25 mouse cellular contexts compared by ENCODE assay signal in the genomic region with DNA sequence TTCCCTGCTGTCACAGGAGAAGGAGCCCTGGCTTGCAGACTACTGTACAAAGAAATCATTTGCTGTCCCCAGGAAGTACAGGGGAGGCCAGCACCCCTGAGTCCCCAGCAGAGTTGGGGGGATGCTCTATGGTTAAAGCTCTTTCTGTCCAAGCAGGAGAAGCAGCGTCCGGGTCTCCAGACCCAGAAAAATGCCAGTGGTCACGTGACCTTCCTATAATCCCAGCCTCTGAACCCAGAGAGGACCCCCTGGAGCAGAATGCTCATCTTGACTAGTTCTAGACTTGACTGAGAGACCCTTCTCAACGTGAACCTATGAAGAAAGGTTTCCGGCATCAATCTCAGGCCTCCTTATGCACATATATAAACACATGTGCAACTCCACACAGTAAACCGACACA. TPM values are rescaled to one million over a fixed set of nuclear protein-coding genes. Genes with fewer than 3 reads are reported as not detected.
DNase-seq lines count a peak whose midpoint lies in the region; ATAC-seq and TF ChIP-seq lines count a peak whose summit lies in the region.
"Had no signal": no experiment of that assay in that cellular context is flagged by ENCODE, and none has a peak within 500 bp of the region (broad histone marks: within the 10 kb centered on the region; RNA-seq: fewer than 3 reads in every experiment).

No protein-coding gene starts in this region.

- H3K9ac ChIP-seq in embryonic facial prominence, embryonic 13.5 days: no peak overlapping the region
- H3K9ac ChIP-seq in midbrain, embryonic 11.5 days (ENCODE audit: low read length): no peak overlapping the region
- no peak overlapping the region for H3K9ac ChIP-seq in midbrain, postnatal 0 days (replicated peaks; ENCODE audit: low read length, poor library complexity, severe bottlenecking)
- H3K9ac ChIP-seq in hindbrain, postnatal 0 days (replicated peaks; ENCODE audit: low read length): no peak overlapping the region
- H3K9ac ChIP-seq: embryonic facial prominence, embryonic 12.5 days; forebrain, postnatal 0 days; hindbrain, embryonic 12.5 days; hindbrain, embryonic 15.5 days had no signal

- no peak overlapping the region for H3ac ChIP-seq in myocyte (ENCODE audit: control insufficient read depth, insufficient read length)

- TF ChIP-seq CTCF in midbrain, postnatal 0 days (IDR thresholded peaks at IDR 0.05): no peak
- TF ChIP-seq CTCF in hindbrain, postnatal 0 days (IDR thresholded peaks at IDR 0.05; ENCODE audit: low read depth): no peak

- H3K27me3 ChIP-seq in embryonic facial prominence, embryonic 13.5 days: no peaks in the 10 kb centered on the region
- H3K27me3 ChIP-seq in embryonic facial prominence, embryonic 10.5 days (replicated peaks; ENCODE audit: low read depth, poor library complexity, severe bottlenecking): 0 out of 2 replicates have a peak, but pooled peaks cover 4% of the 10 kb centered on the region
- no peaks in the 10 kb centered on the region for H3K27me3 ChIP-seq in midbrain, embryonic 11.5 days (ENCODE audit: control insufficient read depth, insufficient read depth, low read length)
- H3K27me3 ChIP-seq in midbrain, postnatal 0 days (ENCODE audit: insufficient read depth, low read length): no peaks in the 10 kb centered on the region
- no peaks in the 10 kb centered on the region for H3K27me3 ChIP-seq in myocyte (ENCODE audit: control insufficient read depth, insufficient read depth, insufficient read length)
- no peaks in the 10 kb centered on the region for H3K27me3 ChIP-seq in hindbrain, postnatal 0 days (ENCODE audit: insufficient read depth, low read length)
- H3K27me3 ChIP-seq: CH12.LX; embryonic facial prominence, embryonic 12.5 days; hindbrain, embryonic 12.5 days; hindbrain, embryonic 15.5 days had no signal

- no peak overlapping the region for H3K4me2 ChIP-seq in embryonic facial prominence, embryonic 13.5 days
- H3K4me2 ChIP-seq in midbrain, embryonic 11.5 days: no peak overlapping the region
- no peak overlapping the region for H3K4me2 ChIP-seq in midbrain, postnatal 0 days (ENCODE audit: low read depth, low read length, poor library complexity, severe bottlenecking)
- H3K4me2 ChIP-seq in myocyte (ENCODE audit: low read depth): peak overlapping the region; percentile 70
- H3K4me2 ChIP-seq in hindbrain, postnatal 0 days (ENCODE audit: low read depth, low read length): no peak overlapping the region
- H3K4me2 ChIP-seq: embryonic facial prominence, embryonic 12.5 days; heart, embryonic 11.5 days; hindbrain, embryonic 12.5 days; hindbrain, embryonic 15.5 days had no signal

- TF ChIP-seq POLR2A in myocyte (IDR thresholded peaks at IDR 0.05; ENCODE audit: insufficient read length, low read depth): no peak

- H3K9me3 ChIP-seq in embryonic facial prominence, embryonic 13.5 days: no peaks in the 10 kb centered on the region
- no peaks in the 10 kb centered on the region for H3K9me3 ChIP-seq in embryonic facial prominence, embryonic 10.5 days
- no peaks in the 10 kb centered on the region for H3K9me3 ChIP-seq in midbrain, embryonic 11.5 days (ENCODE audit: control insufficient read depth, low read length)
- H3K9me3 ChIP-seq in midbrain, postnatal 0 days (ENCODE audit: low read length): no peaks in the 10 kb centered on the region
- H3K9me3 ChIP-seq in hindbrain, postnatal 0 days (ENCODE audit: low read length): no peaks in the 10 kb centered on the region
- H3K9me3 ChIP-seq: embryonic facial prominence, embryonic 12.5 days; G1E; hindbrain, embryonic 12.5 days; hindbrain, embryonic 15.5 days had no signal

- no peaks in the 10 kb centered on the region for H3K36me3 ChIP-seq in embryonic facial prominence, embryonic 13.5 days
- H3K36me3 ChIP-seq in embryonic facial prominence, embryonic 10.5 days (replicated peaks): no peaks in the 10 kb centered on the region
- no peaks in the 10 kb centered on the region for H3K36me3 ChIP-seq in midbrain, embryonic 11.5 days (ENCODE audit: control insufficient read depth, insufficient read depth, low read length)
- H3K36me3 ChIP-seq in midbrain, postnatal 0 days (ENCODE audit: insufficient read depth, low read length): no peaks in the 10 kb centered on the region
- H3K36me3 ChIP-seq in myocyte (ENCODE audit: control insufficient read depth, insufficient read depth): no peaks in the 10 kb centered on the region
- H3K36me3 ChIP-seq in hindbrain, postnatal 0 days (ENCODE audit: insufficient read depth, low read length): no peaks in the 10 kb centered on the region
- H3K36me3 ChIP-seq: embryonic facial prominence, embryonic 12.5 days; G1E; hindbrain, embryonic 12.5 days; hindbrain, embryonic 15.5 days had no signal

- no peak for ATAC-seq in embryonic facial prominence, embryonic 13.5 days (ENCODE audit: insufficient number of reproducible peaks, insufficient read depth, low FRiP score, low TSS enrichment, low read depth)
- no peak for ATAC-seq in midbrain, embryonic 11.5 days (ENCODE audit: low FRiP score)
- no peak for ATAC-seq in midbrain, postnatal 0 days (ENCODE audit: low FRiP score)
- ATAC-seq in hindbrain, postnatal 0 days: no peak
- ATAC-seq: forebrain, embryonic 14.5 days; forebrain, postnatal 0 days; inflammation-experienced regulatory T-cells, adult 6 months; intestine, embryonic 16.5 days had no signal

- peaks cover 39% of the 10 kb centered on the region for H3K4me1 ChIP-seq in embryonic facial prominence, embryonic 13.5 days
- peaks cover 42% of the 10 kb centered on the region for H3K4me1 ChIP-seq in embryonic facial prominence, embryonic 10.5 days
- no peaks in the 10 kb centered on the region; the same call in 1 of the 2 replicates for H3K4me1 ChIP-seq in midbrain, embryonic 11.5 days (ENCODE audit: control insufficient read depth, insufficient read depth, low read length)
- 0 out of 2 replicates have a peak, but pooled peaks cover 3% of the 10 kb centered on the region for H3K4me1 ChIP-seq in midbrain, postnatal 0 days (ENCODE audit: insufficient read depth, low read length)
- 0 out of 2 replicates have a peak, but pooled peaks cover 9% of the 10 kb centered on the region for H3K4me1 ChIP-seq in hindbrain, postnatal 0 days (ENCODE audit: insufficient read depth, low read length)

- H3K4me3 ChIP-seq in embryonic facial prominence, embryonic 13.5 days: no peak overlapping the region
- no peak overlapping the region for H3K4me3 ChIP-seq in embryonic facial prominence, embryonic 10.5 days
- no peak overlapping the region for H3K4me3 ChIP-seq in midbrain, embryonic 11.5 days (ENCODE audit: low read depth, low read length)
- no peak overlapping the region for H3K4me3 ChIP-seq in midbrain, postnatal 0 days (ENCODE audit: low read depth, low read length)
- no peak overlapping the region for H3K4me3 ChIP-seq in myocyte
- no peak overlapping the region for H3K4me3 ChIP-seq in hindbrain, postnatal 0 days (ENCODE audit: low read length)
- H3K4me3 ChIP-seq: embryonic facial prominence, embryonic 12.5 days; hindbrain, embryonic 12.5 days; hindbrain, embryonic 15.5 days had no signal

- H3K27ac ChIP-seq in embryonic facial prominence, embryonic 13.5 days: peak overlapping the region; percentile 51; the same call in 1 of the 2 replicates
- H3K27ac ChIP-seq in embryonic facial prominence, embryonic 10.5 days (replicated peaks): no peak overlapping the region
- H3K27ac ChIP-seq in midbrain, embryonic 11.5 days (ENCODE audit: low read depth, low read length): no peak overlapping the region
- no peak overlapping the region for H3K27ac ChIP-seq in midbrain, postnatal 0 days (ENCODE audit: low read depth, low read length)
- no peak overlapping the region for H3K27ac ChIP-seq in hindbrain, postnatal 0 days
- H3K27ac ChIP-seq: embryonic facial prominence, embryonic 12.5 days; hindbrain, embryonic 12.5 days; hindbrain, embryonic 15.5 days had no signal

- WGBS in embryonic facial prominence, embryonic 13.5 days: 57% methylated on average over 6 of the region's 6 CpGs
- 78% methylated on average over 6 of the region's 6 CpGs for WGBS in embryonic facial prominence, embryonic 10.5 days
- 82% methylated on average over 6 of the region's 6 CpGs for WGBS in midbrain, embryonic 11.5 days
- WGBS in midbrain, postnatal 0 days: 76% methylated on average over 6 of the region's 6 CpGs
- WGBS in hindbrain, postnatal 0 days: 87% methylated on average over 6 of the region's 6 CpGs

- no peaks in the 10 kb centered on the region for H3K79me2 ChIP-seq in myocyte (ENCODE audit: control insufficient read depth, insufficient read depth)

- no peak for DNase-seq in embryonic facial prominence, embryonic 10.5 days (ENCODE audit: low spot score)
- peak; percentile 45 for DNase-seq in midbrain, embryonic 11.5 days (ENCODE audit: low spot score, missing footprints)
- no peak for DNase-seq in midbrain, postnatal 0 days (ENCODE audit: low spot score)
- no peak for DNase-seq in hindbrain, postnatal 0 days (ENCODE audit: low spot score)
- DNase-seq: adrenal gland, postnatal 14 days; forebrain, postnatal 0 days; gastrocnemius, postnatal 10 days; gastrocnemius, postnatal 36 days; kidney, adult 18-20 months had no signal

RNA-seq across cellular contexts. Expression of gene Aldh3b1, which starts 3.7 kb away (rescaled TPM):
- 1.6 and 1.7 TPM in 2 replicates for polyA plus RNA-seq in embryonic facial prominence, embryonic 13.5 days (2015; fragmentation: Nextera tagmentation; extraction: Ambion mirVana)
- polyA plus RNA-seq in embryonic facial prominence, embryonic 10.5 days (2016; fragmentation: Nextera tagmentation; extraction: Ambion mirVana): 0.48 and 0.81 TPM in 2 replicates
- 0.67 and 0.99 TPM in 2 replicates for polyA plus RNA-seq in midbrain, embryonic 11.5 days (2014; fragmentation: Nextera tagmentation; extraction: Ambion mirVana)
- 1.3 and 3.7 TPM in 2 replicates for total RNA-seq in midbrain, postnatal 0 days (2014; rRNA removed)
- 2.1 and 2.8 TPM in 2 replicates for polyA plus RNA-seq in midbrain, postnatal 0 days (2015; fragmentation: Nextera tagmentation; extraction: Ambion mirVana)
- 51.8 TPM for polyA plus RNA-seq in myocyte (2012; fragmentation: generic; extraction: Trizol)
- total RNA-seq in hindbrain, postnatal 0 days (2014; rRNA removed): 2.2 and 3.0 TPM in 2 replicates
- polyA plus RNA-seq in hindbrain, postnatal 0 days (2015; fragmentation: Nextera tagmentation; extraction: Ambion mirVana): 3.5 and 4.3 TPM in 2 replicates
- total RNA-seq: G1E had no signal
- polyA plus RNA-seq: G1E had no signal

RNA-seq across cellular contexts. Expression of gene Unc93b1, which starts 9.1 kb away (rescaled TPM):
- polyA plus RNA-seq in embryonic facial prominence, embryonic 13.5 days (2015; fragmentation: Nextera tagmentation; extraction: Ambion mirVana): 15.8 and 16.6 TPM in 2 replicates
- polyA plus RNA-seq in embryonic facial prominence, embryonic 10.5 days (2016; fragmentation: Nextera tagmentation; extraction: Ambion mirVana): 7.3 and 8.4 TPM in 2 replicates
- polyA plus RNA-seq in midbrain, embryonic 11.5 days (2014; fragmentation: Nextera tagmentation; extraction: Ambion mirVana): 5.9 and 7.1 TPM in 2 replicates
- 13.0 and 23.2 TPM in 2 replicates for total RNA-seq in midbrain, postnatal 0 days (2014; rRNA removed)
- 11.2 and 12.4 TPM in 2 replicates for polyA plus RNA-seq in midbrain, postnatal 0 days (2015; fragmentation: Nextera tagmentation; extraction: Ambion mirVana)
- polyA plus RNA-seq in myocyte (2012; fragmentation: generic; extraction: Trizol): 4.0 TPM
- total RNA-seq in hindbrain, postnatal 0 days (2014; rRNA removed): 12.8 and 19.9 TPM in 2 replicates
- 15.3 and 16.3 TPM in 2 replicates for polyA plus RNA-seq in hindbrain, postnatal 0 days (2015; fragmentation: Nextera tagmentation; extraction: Ambion mirVana)

RNA-seq across cellular contexts. Expression of gene Ndufs8, which starts 13.3 kb away (rescaled TPM):
- 258 and 278 TPM in 2 replicates for polyA plus RNA-seq in embryonic facial prominence, embryonic 13.5 days (2015; fragmentation: Nextera tagmentation; extraction: Ambion mirVana)
- polyA plus RNA-seq in embryonic facial prominence, embryonic 10.5 days (2016; fragmentation: Nextera tagmentation; extraction: Ambion mirVana): 250 and 258 TPM in 2 replicates
- 209 and 235 TPM in 2 replicates for polyA plus RNA-seq in midbrain, embryonic 11.5 days (2014; fragmentation: Nextera tagmentation; extraction: Ambion mirVana)
- total RNA-seq in midbrain, postnatal 0 days (2014; rRNA removed): 165 and 197 TPM in 2 replicates
- 292 and 333 TPM in 2 replicates for polyA plus RNA-seq in midbrain, postnatal 0 days (2015; fragmentation: Nextera tagmentation; extraction: Ambion mirVana)
- polyA plus RNA-seq in myocyte (2012; fragmentation: generic; extraction: Trizol): 482 TPM
- total RNA-seq in hindbrain, postnatal 0 days (2014; rRNA removed): 212 and 221 TPM in 2 replicates
- polyA plus RNA-seq in hindbrain, postnatal 0 days (2015; fragmentation: Nextera tagmentation; extraction: Ambion mirVana): 366 and 367 TPM in 2 replicates

RNA-seq across cellular contexts. Expression of gene Tcirg1, which starts 18.9 kb away (rescaled TPM):
- 53.7 and 58.0 TPM in 2 replicates for polyA plus RNA-seq in embryonic facial prominence, embryonic 13.5 days (2015; fragmentation: Nextera tagmentation; extraction: Ambion mirVana)
- polyA plus RNA-seq in embryonic facial prominence, embryonic 10.5 days (2016; fragmentation: Nextera tagmentation; extraction: Ambion mirVana): 28.0 and 28.8 TPM in 2 replicates
- 7.7 and 8.9 TPM in 2 replicates for polyA plus RNA-seq in midbrain, embryonic 11.5 days (2014; fragmentation: Nextera tagmentation; extraction: Ambion mirVana)
- total RNA-seq in midbrain, postnatal 0 days (2014; rRNA removed): 26.0 and 37.5 TPM in 2 replicates
- 13.2 and 14.1 TPM in 2 replicates for polyA plus RNA-seq in midbrain, postnatal 0 days (2015; fragmentation: Nextera tagmentation; extraction: Ambion mirVana)
- polyA plus RNA-seq in myocyte (2012; fragmentation: generic; extraction: Trizol): 50.9 TPM
- 35.4 and 44.0 TPM in 2 replicates for total RNA-seq in hindbrain, postnatal 0 days (2014; rRNA removed)
- polyA plus RNA-seq in hindbrain, postnatal 0 days (2015; fragmentation: Nextera tagmentation; extraction: Ambion mirVana): 16.8 and 17.3 TPM in 2 replicates

RNA-seq across cellular contexts. Expression of gene Aldh3b3, which starts 32.6 kb away (rescaled TPM):
- 0.24 TPM in 1 of 2 replicates, not detected in the other for polyA plus RNA-seq in embryonic facial prominence, embryonic 13.5 days (2015; fragmentation: Nextera tagmentation; extraction: Ambion mirVana)
- not detected in 2 replicates for polyA plus RNA-seq in embryonic facial prominence, embryonic 10.5 days (2016; fragmentation: Nextera tagmentation; extraction: Ambion mirVana)
- not detected in 2 replicates for polyA plus RNA-seq in midbrain, embryonic 11.5 days (2014; fragmentation: Nextera tagmentation; extraction: Ambion mirVana)
- not detected in 2 replicates for total RNA-seq in midbrain, postnatal 0 days (2014; rRNA removed)
- polyA plus RNA-seq in midbrain, postnatal 0 days (2015; fragmentation: Nextera tagmentation; extraction: Ambion mirVana): not detected in 2 replicates
- polyA plus RNA-seq in myocyte (2012; fragmentation: generic; extraction: Trizol): 1.2 TPM
- not detected in 2 replicates for total RNA-seq in hindbrain, postnatal 0 days (2014; rRNA removed)
- polyA plus RNA-seq in hindbrain, postnatal 0 days (2015; fragmentation: Nextera tagmentation; extraction: Ambion mirVana): not detected in 2 replicates
- total RNA-seq: CH12.LX; forebrain, postnatal 0 days; gastrocnemius, postnatal 10 days; gastrocnemius, postnatal 36 days; granulocyte monocyte progenitor cell, adult 5-6 weeks; hematopoietic stem cell, adult 5-6 weeks had no signal
- polyA plus RNA-seq: cortical plate, adult 2 months; embryonic facial prominence, embryonic 12.5 days; forebrain, embryonic 11.5 days; forebrain, embryonic 14.5 days; forebrain, postnatal 0 days; G1E; heart, embryonic 11.5 days; heart, embryonic 14.5 days; hindbrain, embryonic 12.5 days; hindbrain, embryonic 15.5 days; inflammation-experienced regulatory T-cells, adult 6 months; intestine, embryonic 16.5 days had no signal
